Comparison of ENCODE assay signal across 19 mouse cellular contexts in the genomic region with DNA sequence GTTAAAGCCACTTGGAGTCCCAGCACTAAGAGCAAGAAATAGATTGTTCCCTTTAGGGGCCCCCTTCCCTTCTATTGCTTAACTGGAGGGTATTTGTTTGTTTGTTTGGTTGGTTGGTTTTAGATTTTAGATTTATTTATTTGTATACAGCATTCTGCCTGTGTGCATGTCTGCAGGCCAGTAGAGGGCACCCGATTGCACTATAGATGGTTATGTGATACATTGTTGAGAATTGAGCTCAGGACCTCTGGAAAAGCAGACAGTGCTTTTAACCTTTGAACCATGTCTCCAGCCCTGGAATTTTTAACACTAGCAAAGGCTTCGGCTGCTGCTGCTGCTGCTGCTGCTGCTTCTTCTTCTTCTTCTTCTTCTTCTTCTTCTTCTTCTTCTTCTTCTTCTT. TPM values are rescaled to one million over a fixed set of nuclear protein-coding genes. Genes with fewer than 3 reads are reported as not detected.
DNase-seq lines count a peak whose midpoint lies in the region; ATAC-seq and TF ChIP-seq lines count a peak whose summit lies in the region.
"Had no signal": no experiment of that assay in that cellular context is flagged by ENCODE, and none has a peak within 500 bp of the region (broad histone marks: within the 10 kb centered on the region; RNA-seq: fewer than 3 reads in every experiment).

No protein-coding gene starts in this region.

- TF ChIP-seq POLR2A in kidney, adult 2 months (IDR thresholded peaks at IDR 0.05; ENCODE audit: low read depth, low read length) = no peak

- DNase-seq in kidney, adult 2 months = peak; percentile 48
- DNase-seq in 416B (ENCODE audit: low read depth) = peak; percentile 21
- peak; percentile 5 for DNase-seq in NIH3T3 (ENCODE audit: low read depth)
- DNase-seq in heart, postnatal 10 days = no peak
- DNase-seq in thymus, adult 18-20 months = no peak
- DNase-seq: adrenal gland, postnatal 14 days; cerebellum, adult 2 months; right cerebral cortex, adult 18-20 months; thymus, postnatal 36 days had no signal

- 25% methylated on average over 2 of the region's 2 CpGs for WGBS in kidney, adult 2 months
- 18% methylated on average over 2 of the region's 2 CpGs for WGBS in kidney, embryonic 15.5 days
- 24% methylated on average over 2 of the region's 2 CpGs for whole genome bisulfite sequencing in intestine, embryonic 16.5 days

- H3K36me3 ChIP-seq in kidney, adult 2 months (ENCODE audit: control insufficient read depth, insufficient read depth, low read length) = no peaks in the 10 kb centered on the region
- no peaks in the 10 kb centered on the region for H3K36me3 ChIP-seq in kidney, embryonic 15.5 days
- H3K36me3 ChIP-seq in intestine, embryonic 16.5 days (ENCODE audit: control insufficient read depth, insufficient read depth, low read length) = no peaks in the 10 kb centered on the region
- H3K36me3 ChIP-seq: embryonic facial prominence, embryonic 15.5 days; G1E; hindbrain, embryonic 15.5 days had no signal

- intact Hi-C loops in heart, postnatal 10 days (cut with DNase I) = loop anchor here (10.0 kb wide), 1 partner anchor 757 kb away; no protein-coding TSS in a partner anchor

- ATAC-seq in kidney, embryonic 15.5 days (replicated peaks; ENCODE audit: low FRiP score) = no peak
- 0 out of 2 replicates have a peak, but pooled peaks have one; percentile 42 for ATAC-seq in intestine, embryonic 16.5 days

- H3K9me3 ChIP-seq in kidney, embryonic 15.5 days (replicated peaks) = no peaks in the 10 kb centered on the region
- no peaks in the 10 kb centered on the region for H3K9me3 ChIP-seq in intestine, embryonic 16.5 days (ENCODE audit: control insufficient read depth, low read length)
- H3K9me3 ChIP-seq: embryonic facial prominence, embryonic 15.5 days; G1E; hindbrain, embryonic 15.5 days; megakaryocyte, embryonic 14.5 days had no signal

- H3K27ac ChIP-seq in kidney, adult 2 months (ENCODE audit: insufficient read depth, low read depth, low read length) = no peak overlapping the region
- no peak overlapping the region for H3K27ac ChIP-seq in kidney, embryonic 15.5 days
- no peak overlapping the region for H3K27ac ChIP-seq in intestine, embryonic 16.5 days (ENCODE audit: low read length)
- H3K27ac ChIP-seq: embryonic facial prominence, embryonic 15.5 days; hindbrain, embryonic 15.5 days; liver, embryonic 14.5 days had no signal

- no peak overlapping the region for H3K9ac ChIP-seq in kidney, embryonic 15.5 days
- no peak overlapping the region for H3K9ac ChIP-seq in intestine, embryonic 16.5 days (ENCODE audit: low read depth, low read length)
- H3K9ac ChIP-seq: embryonic facial prominence, embryonic 15.5 days; hindbrain, embryonic 15.5 days; liver, embryonic 14.5 days had no signal

- no peaks in the 10 kb centered on the region for H3K4me1 ChIP-seq in kidney, adult 2 months (ENCODE audit: control insufficient read depth, insufficient read depth, low read length)
- H3K4me1 ChIP-seq in kidney, embryonic 15.5 days = 0 out of 2 replicates have a peak, but pooled peaks cover 3% of the 10 kb centered on the region
- H3K4me1 ChIP-seq in intestine, embryonic 16.5 days (ENCODE audit: control insufficient read depth, insufficient read depth, low read length) = no peaks in the 10 kb centered on the region; the same call in 1 of the 2 replicates
- H3K4me1 ChIP-seq: embryonic facial prominence, embryonic 15.5 days; hindbrain, embryonic 15.5 days; megakaryocyte, embryonic 14.5 days had no signal

- H3K4me3 ChIP-seq in kidney, adult 2 months (ENCODE audit: insufficient read depth, low read depth, low read length) = no peak overlapping the region
- H3K4me3 ChIP-seq in kidney, embryonic 15.5 days (replicated peaks) = no peak overlapping the region
- H3K4me3 ChIP-seq in intestine, embryonic 16.5 days (ENCODE audit: low read length) = no peak overlapping the region
- H3K4me3 ChIP-seq: embryonic facial prominence, embryonic 15.5 days; hindbrain, embryonic 15.5 days; megakaryocyte, embryonic 14.5 days had no signal

- no peak overlapping the region for H3K4me2 ChIP-seq in kidney, embryonic 15.5 days
- no peak overlapping the region for H3K4me2 ChIP-seq in intestine, embryonic 16.5 days (ENCODE audit: low read depth, low read length)
- H3K4me2 ChIP-seq: embryonic facial prominence, embryonic 15.5 days; heart, embryonic 11.5 days; hindbrain, embryonic 15.5 days had no signal

- TF ChIP-seq CTCF in kidney, adult 2 months (conservative IDR thresholded peaks at IDR 0.05; ENCODE audit: insufficient read depth, insufficient read length, low read depth, low read length) = peak; percentile 46; the same call in 1 of the 2 replicates

- H3K27me3 ChIP-seq in kidney, adult 2 months (replicated peaks; ENCODE audit: control insufficient read depth, insufficient read depth, low read length) = no peaks in the 10 kb centered on the region
- H3K27me3 ChIP-seq in kidney, embryonic 15.5 days = no peaks in the 10 kb centered on the region
- H3K27me3 ChIP-seq in intestine, embryonic 16.5 days (replicated peaks; ENCODE audit: control insufficient read depth, insufficient read depth, low read length) = no peaks in the 10 kb centered on the region
- H3K27me3 ChIP-seq: embryonic facial prominence, embryonic 15.5 days; hindbrain, embryonic 15.5 days; megakaryocyte, embryonic 14.5 days had no signal

RNA-seq across cellular contexts. Expression of a gene that starts 4.9 kb away (rescaled TPM):
- polyA plus RNA-seq in kidney, adult 2 months (2012; rRNA removed) = 0.15 TPM in 1 of 2 replicates, not detected in the other
- polyA plus RNA-seq in kidney, embryonic 15.5 days (2015; fragmentation: Nextera tagmentation; extraction: Ambion mirVana) = not detected in 2 replicates
- not detected in 2 replicates for polyA plus RNA-seq in intestine, embryonic 16.5 days (2015; fragmentation: Nextera tagmentation; extraction: Ambion mirVana)
- total RNA-seq in heart, postnatal 10 days (2021) = not detected
- total RNA-seq: adrenal gland, postnatal 14 days; G1E; left cerebral cortex, adult 18-20 months had no signal
- polyA plus RNA-seq: cerebellum, adult 2 months; embryonic facial prominence, embryonic 15.5 days; G1E; heart, embryonic 11.5 days; hindbrain, embryonic 15.5 days; liver, embryonic 14.5 days; neural tube, embryonic 11.5 days had no signal

RNA-seq across cellular contexts. Expression of a gene that starts 23.7 kb away (rescaled TPM):
- not detected in 2 replicates for polyA plus RNA-seq in kidney, adult 2 months (2012; rRNA removed)
- polyA plus RNA-seq in kidney, embryonic 15.5 days (2015; fragmentation: Nextera tagmentation; extraction: Ambion mirVana) = not detected in 2 replicates
- polyA plus RNA-seq in intestine, embryonic 16.5 days (2015; fragmentation: Nextera tagmentation; extraction: Ambion mirVana) = not detected in 2 replicates
- total RNA-seq in heart, postnatal 10 days (2021) = not detected
- total RNA-seq: adrenal gland, postnatal 14 days; left cerebral cortex, adult 18-20 months had no signal
- polyA plus RNA-seq: cerebellum, adult 2 months; G1E; heart, embryonic 11.5 days; hindbrain, embryonic 15.5 days; liver, embryonic 14.5 days; neural tube, embryonic 11.5 days had no signal

Comparison
In these comparisons a context has a peak if more than half of its experiments do, and no peak if none do; other contexts are left out.
1. DNase-seq: peak in kidney, adult 2 months (single experiment), 416B (single experiment) and NIH3T3 (single experiment); none in heart, postnatal 10 days (0 of 2) and thymus, adult 18-20 months (0 of 2).